ENCODE assay signal across 33 mouse cellular contexts in the genomic region with DNA sequence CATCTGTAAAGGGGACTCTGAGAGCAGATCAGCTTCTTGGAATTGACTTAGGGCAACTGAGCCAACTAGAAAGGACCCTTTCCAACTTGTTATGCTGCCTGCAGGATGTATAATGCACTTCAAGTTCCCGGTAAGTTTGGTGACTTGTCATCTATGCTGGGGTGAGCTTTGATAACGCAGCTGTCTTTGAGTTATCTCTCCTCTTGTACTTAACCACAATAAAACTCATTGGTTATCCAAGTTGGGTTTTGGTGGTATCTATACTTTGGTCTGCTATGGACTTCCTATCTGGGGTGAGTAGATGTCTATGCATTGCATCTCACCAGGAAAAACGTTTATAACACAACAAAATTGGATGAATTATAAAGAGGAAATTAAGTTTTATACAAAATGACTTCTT.
"Had no signal": no experiment of that assay in that cellular context is flagged by ENCODE, and none has a peak within 500 bp of the region (broad histone marks: within the 10 kb centered on the region; RNA-seq: fewer than 3 reads in every experiment).

No protein-coding gene starts in this region.

- H3K4me1 ChIP-seq: heart, embryonic 12.5 days; heart, embryonic 13.5 days; heart, embryonic 15.5 days; hindbrain, embryonic 10.5 days; hindbrain, embryonic 12.5 days; hindbrain, embryonic 13.5 days; hindbrain, embryonic 15.5 days; intestine, embryonic 15.5 days; kidney, embryonic 15.5 days had no signal

- H3K36me3 ChIP-seq: heart, embryonic 12.5 days; heart, embryonic 13.5 days; heart, embryonic 15.5 days; hindbrain, embryonic 10.5 days; hindbrain, embryonic 12.5 days; hindbrain, embryonic 13.5 days; hindbrain, embryonic 15.5 days; intestine, embryonic 15.5 days; kidney, embryonic 15.5 days had no signal

- H3K4me3 ChIP-seq: heart, embryonic 12.5 days; heart, embryonic 13.5 days; heart, embryonic 15.5 days; hindbrain, embryonic 10.5 days; hindbrain, embryonic 12.5 days; hindbrain, embryonic 13.5 days; hindbrain, embryonic 15.5 days; intestine, embryonic 15.5 days; kidney, embryonic 15.5 days; layer of hippocampus, adult 2 months; left cerebral cortex, adult 2 months had no signal

- H3K4me2 ChIP-seq: heart, embryonic 12.5 days; heart, embryonic 13.5 days; heart, embryonic 15.5 days; hindbrain, embryonic 12.5 days; hindbrain, embryonic 13.5 days; hindbrain, embryonic 14.5 days; hindbrain, embryonic 15.5 days; intestine, embryonic 15.5 days; kidney, embryonic 15.5 days had no signal

- H3K9me3 ChIP-seq: heart, embryonic 12.5 days; heart, embryonic 13.5 days; heart, embryonic 15.5 days; hindbrain, embryonic 10.5 days; hindbrain, embryonic 12.5 days; hindbrain, embryonic 13.5 days; hindbrain, embryonic 15.5 days; intestine, embryonic 15.5 days; kidney, embryonic 15.5 days had no signal

- H3K27ac ChIP-seq: heart, embryonic 13.5 days; heart, embryonic 15.5 days; hindbrain, embryonic 10.5 days; hindbrain, embryonic 12.5 days; hindbrain, embryonic 13.5 days; hindbrain, embryonic 14.5 days; hindbrain, embryonic 15.5 days; hindbrain, postnatal 0 days; intestine, embryonic 15.5 days; kidney, embryonic 15.5 days; kidney, postnatal 0 days; layer of hippocampus, adult 2 months; left cerebral cortex, adult 2 months had no signal

- DNase-seq: heart, postnatal 10 days; heart, postnatal 14 days; heart, postnatal 36 days; heart, postnatal 4 days; kidney, adult 11 months; kidney, adult 2 months; kidney, adult 8-10 months; kidney, adult 9 months; kidney, postnatal 10 days; kidney, postnatal 14 days; kidney, postnatal 25 days; kidney, postnatal 36 days; kidney, postnatal 4 days; layer of hippocampus, adult 9-11 months; layer of hippocampus, postnatal 36 days had no signal

- ATAC-seq: hindbrain, embryonic 16.5 days; hindbrain, postnatal 0 days; inflammation-experienced regulatory T-cells, adult 6 months; intestine, embryonic 15.5 days; intestine, embryonic 16.5 days; intestine, postnatal 0 days had no signal

- H3K9ac ChIP-seq: heart, embryonic 12.5 days; heart, embryonic 13.5 days; heart, embryonic 15.5 days; hindbrain, embryonic 12.5 days; hindbrain, embryonic 13.5 days; hindbrain, embryonic 14.5 days; hindbrain, embryonic 15.5 days; intestine, embryonic 15.5 days; kidney, embryonic 15.5 days had no signal

- H3K27me3 ChIP-seq: heart, embryonic 12.5 days; heart, embryonic 13.5 days; heart, embryonic 15.5 days; hindbrain, embryonic 12.5 days; hindbrain, embryonic 13.5 days; hindbrain, embryonic 15.5 days; intestine, embryonic 15.5 days; kidney, embryonic 15.5 days had no signal
